Comparison of ENCODE assay signal across 8 mouse cellular contexts in genomic region chr4:58034663-58035062, GRCm38 (mm10). TPM values are rescaled to one million over a fixed set of nuclear protein-coding genes. Genes with fewer than 3 reads are reported as not detected.
DNase-seq lines count a peak whose midpoint lies in the region; ATAC-seq and TF ChIP-seq lines count a peak whose summit lies in the region.
"Had no signal": no experiment of that assay in that cellular context is flagged by ENCODE, and none has a peak within 500 bp of the region (broad histone marks: within the 10 kb centered on the region; RNA-seq: fewer than 3 reads in every experiment).

No protein-coding gene starts in this region.

- H3K4me1 ChIP-seq in lung, embryonic 14.5 days (ENCODE audit: insufficient read depth): no peaks in the 10 kb centered on the region
- no peaks in the 10 kb centered on the region for H3K4me1 ChIP-seq in forebrain, embryonic 14.5 days (ENCODE audit: control insufficient read depth, insufficient read depth, low read length)
- no peaks in the 10 kb centered on the region for H3K4me1 ChIP-seq in intestine, embryonic 15.5 days (replicated peaks)
- H3K4me1 ChIP-seq in midbrain, embryonic 16.5 days (ENCODE audit: control insufficient read depth, insufficient read depth, low read length): no peaks in the 10 kb centered on the region

- no peak for DNase-seq in lung, embryonic 14.5 days
- no peak for DNase-seq in lung, postnatal 4 days
- DNase-seq in forebrain, embryonic 14.5 days (ENCODE audit: low spot score): no peak
- DNase-seq in cerebellum, postnatal 10 days: no peak
- DNase-seq in T-cell, adult 2 months (ENCODE audit: low spot score): no peak

- no peaks in the 10 kb centered on the region for H3K9me3 ChIP-seq in lung, embryonic 14.5 days (ENCODE audit: low read depth, low read length)
- H3K9me3 ChIP-seq in forebrain, embryonic 14.5 days (replicated peaks; ENCODE audit: control insufficient read depth, low read length): no peaks in the 10 kb centered on the region
- H3K9me3 ChIP-seq in intestine, embryonic 15.5 days: no peaks in the 10 kb centered on the region; the same call in 1 of the 2 replicates
- H3K9me3 ChIP-seq in midbrain, embryonic 16.5 days (replicated peaks; ENCODE audit: control insufficient read depth, low read length, poor library complexity, severe bottlenecking): no peaks in the 10 kb centered on the region

- no peak overlapping the region; the same call in 1 of the 2 replicates for H3K4me3 ChIP-seq in lung, embryonic 14.5 days (ENCODE audit: low read depth, low read length)
- no peak overlapping the region for H3K4me3 ChIP-seq in forebrain, embryonic 14.5 days (ENCODE audit: low read depth, low read length)
- H3K4me3 ChIP-seq in intestine, embryonic 15.5 days (replicated peaks): peak overlapping the region; percentile 19; the same call in 1 of the 2 replicates
- H3K4me3 ChIP-seq in midbrain, embryonic 16.5 days (ENCODE audit: low read depth, low read length): no peak overlapping the region

- peak overlapping the region; percentile 52 for H3K4me2 ChIP-seq in lung, embryonic 14.5 days
- H3K4me2 ChIP-seq in forebrain, embryonic 14.5 days (ENCODE audit: low read length): 0 out of 2 replicates have a peak overlapping the region, but pooled peaks have one; percentile 28
- peak overlapping the region; percentile 52 for H3K4me2 ChIP-seq in intestine, embryonic 15.5 days (replicated peaks)
- H3K4me2 ChIP-seq in midbrain, embryonic 16.5 days (ENCODE audit: low read length): peak overlapping the region; percentile 32; the same call in 1 of the 2 replicates

- no peaks in the 10 kb centered on the region for H3K27me3 ChIP-seq in lung, embryonic 14.5 days (ENCODE audit: insufficient read depth, low read length)
- H3K27me3 ChIP-seq in forebrain, embryonic 14.5 days (replicated peaks; ENCODE audit: control insufficient read depth, insufficient read depth, low read length): no peaks in the 10 kb centered on the region
- H3K27me3 ChIP-seq in intestine, embryonic 15.5 days (replicated peaks): no peaks in the 10 kb centered on the region
- no peaks in the 10 kb centered on the region for H3K27me3 ChIP-seq in midbrain, embryonic 16.5 days (ENCODE audit: control insufficient read depth, insufficient read depth, low read depth, low read length)
- H3K27me3 ChIP-seq: Patski had no signal

- no peak for ATAC-seq in lung, embryonic 14.5 days (ENCODE audit: insufficient read depth)
- ATAC-seq in forebrain, embryonic 14.5 days: no peak
- ATAC-seq in intestine, embryonic 15.5 days: peak; percentile 75; the same call in 1 of the 2 replicates
- ATAC-seq in midbrain, embryonic 16.5 days: no peak
- ATAC-seq: Patski had no signal

- 42% methylated on average over 13 of the region's 13 CpGs for WGBS in lung, embryonic 14.5 days
- WGBS in forebrain, embryonic 14.5 days: 49% methylated on average over 13 of the region's 13 CpGs
- WGBS in intestine, embryonic 15.5 days: 35% methylated on average over 13 of the region's 13 CpGs
- WGBS in midbrain, embryonic 16.5 days: 55% methylated on average over 13 of the region's 13 CpGs

- no peaks in the 10 kb centered on the region for H3K36me3 ChIP-seq in lung, embryonic 14.5 days (ENCODE audit: insufficient read depth)
- H3K36me3 ChIP-seq in forebrain, embryonic 14.5 days (ENCODE audit: control insufficient read depth, insufficient read depth, low read length): no peaks in the 10 kb centered on the region
- no peaks in the 10 kb centered on the region for H3K36me3 ChIP-seq in intestine, embryonic 15.5 days
- H3K36me3 ChIP-seq in midbrain, embryonic 16.5 days (ENCODE audit: control insufficient read depth, insufficient read depth, low read length): no peaks in the 10 kb centered on the region

- no peak for TF ChIP-seq CTCF in lung, embryonic 14.5 days (IDR thresholded peaks at IDR 0.05; ENCODE audit: low read depth)

- no peak overlapping the region for H3K27ac ChIP-seq in lung, embryonic 14.5 days (ENCODE audit: low read depth)
- H3K27ac ChIP-seq in forebrain, embryonic 14.5 days (ENCODE audit: low read depth, low read length): no peak overlapping the region
- no peak overlapping the region for H3K27ac ChIP-seq in intestine, embryonic 15.5 days
- H3K27ac ChIP-seq in midbrain, embryonic 16.5 days (ENCODE audit: low read length): no peak overlapping the region

- no peak overlapping the region for H3K9ac ChIP-seq in lung, embryonic 14.5 days
- H3K9ac ChIP-seq in forebrain, embryonic 14.5 days (ENCODE audit: low read length): no peak overlapping the region
- H3K9ac ChIP-seq in intestine, embryonic 15.5 days: no peak overlapping the region
- no peak overlapping the region for H3K9ac ChIP-seq in midbrain, embryonic 16.5 days (ENCODE audit: low read depth, low read length)

RNA-seq across cellular contexts. Expression of gene Txndc8, which starts 25.7 kb away (rescaled TPM):
- polyA plus RNA-seq in lung, embryonic 14.5 days (2014; fragmentation: Nextera tagmentation; extraction: Ambion mirVana): not detected in 2 replicates
- not detected in 2 replicates for polyA plus RNA-seq in forebrain, embryonic 14.5 days (2014; fragmentation: Nextera tagmentation; extraction: Ambion mirVana)
- polyA plus RNA-seq in intestine, embryonic 15.5 days (2015; fragmentation: Nextera tagmentation; extraction: Ambion mirVana): not detected in 2 replicates
- polyA plus RNA-seq in midbrain, embryonic 16.5 days (2015; fragmentation: Nextera tagmentation; extraction: Ambion mirVana): not detected in 2 replicates
- polyA plus RNA-seq: Patski had no signal
